Mouse (Mus musculus): Measurements from ENCODE around the gene Maats1. TPM values are rescaled to one million over a fixed set of nuclear protein-coding genes. Genes with fewer than 3 reads are reported as not detected.

The Maats1 gene
- polyA plus RNA-seq, 1 experiment from 2014 or later: 0.32 TPM

DNA sequence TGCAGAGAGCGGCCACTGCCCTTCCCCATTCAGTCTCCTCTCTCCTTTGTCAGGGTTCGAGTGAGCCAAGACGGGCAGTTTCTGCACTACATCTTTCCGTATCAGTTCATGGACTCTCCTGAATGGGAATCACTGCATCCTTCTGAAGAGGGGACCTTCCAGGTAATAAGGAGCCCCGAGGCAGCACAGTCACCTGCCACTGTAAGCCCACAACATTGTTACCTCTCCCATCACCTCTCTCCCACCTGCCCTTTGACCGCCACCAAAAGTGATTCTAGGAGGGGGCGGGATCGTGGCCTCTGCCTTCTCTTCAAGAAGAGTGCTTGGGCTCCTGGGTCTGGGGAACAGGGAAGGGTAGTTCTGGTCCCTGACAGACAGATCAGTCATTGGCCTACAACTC, 27.5 kb upstream of the Maats1 start:
- H3K36me3 ChIP-seq: no peaks in the 10 kb centered on the region
- H3K4me1 ChIP-seq: no peaks in the 10 kb centered on the region
- no peaks in the 10 kb centered on the region for H3K9me3 ChIP-seq
- 88% methylated on average over 8 of the region's 8 CpGs for WGBS
- H3K27me3 ChIP-seq: no peaks in the 10 kb centered on the region
- H3K4me3 ChIP-seq: no peak overlapping the region
- no peak overlapping the region for H3K27ac ChIP-seq
- ATAC-seq (ENCODE audit: insufficient number of reproducible peaks, insufficient read depth, low FRiP score, low TSS enrichment): no peak
- no peak overlapping the region for H3K9ac ChIP-seq
- H3K4me2 ChIP-seq (replicated peaks): no peak overlapping the region

DNA sequence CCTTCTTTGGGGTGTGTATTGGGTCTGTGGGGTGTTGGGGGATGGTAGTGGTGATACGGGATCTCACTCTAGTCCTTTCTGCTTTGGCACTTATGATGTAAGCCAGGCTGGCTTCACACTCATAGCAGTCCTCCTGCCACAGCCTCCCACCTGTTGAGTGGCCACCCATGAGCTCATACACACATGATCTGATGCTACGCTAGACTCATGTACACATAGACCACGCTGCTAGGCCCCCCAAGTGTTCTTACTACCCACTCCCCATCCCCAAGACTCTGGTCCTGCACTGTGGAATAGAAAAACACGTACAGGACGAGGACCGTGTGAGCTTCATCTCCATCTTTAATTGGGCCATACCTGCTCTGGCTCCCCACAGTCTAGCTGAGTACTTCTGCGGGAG, 27.1 kb upstream of the Maats1 start:
- Histone ChIP-seq H3K27me3 (no peaks in the 10 kb centered on the region), H3K9ac (no peak overlapping the region), H3K4me2 (replicated peaks) (no peak overlapping the region), H3K27ac (no peak overlapping the region), H3K36me3 (no peaks in the 10 kb centered on the region), H3K4me1 (no peaks in the 10 kb centered on the region), H3K9me3 (no peaks in the 10 kb centered on the region), H3K4me3 (no peak overlapping the region)
- 87% methylated on average over 7 of the region's 7 CpGs for WGBS
- ATAC-seq (ENCODE audit: insufficient number of reproducible peaks, insufficient read depth, low FRiP score, low TSS enrichment): no peak

- H3K27ac ChIP-seq: no peak overlapping the region
- H3K4me2 ChIP-seq (replicated peaks): no peak overlapping the region
- no peaks in the 10 kb centered on the region for H3K27me3 ChIP-seq
- no peaks in the 10 kb centered on the region for H3K9me3 ChIP-seq
- H3K9ac ChIP-seq: no peak overlapping the region
- 59% methylated on average over 10 of the region's 10 CpGs for WGBS
- no peaks in the 10 kb centered on the region for H3K4me1 ChIP-seq
- no peak overlapping the region for H3K4me3 ChIP-seq
- no peaks in the 10 kb centered on the region for H3K36me3 ChIP-seq
- no peak for ATAC-seq (ENCODE audit: insufficient number of reproducible peaks, insufficient read depth, low FRiP score, low TSS enrichment)
Measured at GRCm38 (mm10) chr16:38368336-38368735, 26.4 kb upstream of the Maats1 start.

- ATAC-seq (ENCODE audit: insufficient number of reproducible peaks, insufficient read depth, low FRiP score, low TSS enrichment): no peak
- no peaks in the 10 kb centered on the region for H3K27me3 ChIP-seq
- H3K4me2 ChIP-seq (replicated peaks): no peak overlapping the region
- H3K27ac ChIP-seq: no peak overlapping the region
- no peak overlapping the region for H3K4me3 ChIP-seq
- 87% methylated on average over 4 of the region's 4 CpGs for WGBS
- no peak overlapping the region for H3K9ac ChIP-seq
- H3K36me3 ChIP-seq: no peaks in the 10 kb centered on the region
- 0 out of 2 replicates have a peak, but pooled peaks cover 7% of the 10 kb centered on the region for H3K4me1 ChIP-seq
- H3K9me3 ChIP-seq: no peaks in the 10 kb centered on the region
Measured at GRCm38 (mm10) chr16:38366231-38366630, 24.3 kb upstream of the Maats1 start.

- WGBS: 90% methylated on average over 10 of the region's 10 CpGs
Measured at GRCm38 (mm10) chr16:38365390-38365789, 23.4 kb upstream of the Maats1 start.

DNA sequence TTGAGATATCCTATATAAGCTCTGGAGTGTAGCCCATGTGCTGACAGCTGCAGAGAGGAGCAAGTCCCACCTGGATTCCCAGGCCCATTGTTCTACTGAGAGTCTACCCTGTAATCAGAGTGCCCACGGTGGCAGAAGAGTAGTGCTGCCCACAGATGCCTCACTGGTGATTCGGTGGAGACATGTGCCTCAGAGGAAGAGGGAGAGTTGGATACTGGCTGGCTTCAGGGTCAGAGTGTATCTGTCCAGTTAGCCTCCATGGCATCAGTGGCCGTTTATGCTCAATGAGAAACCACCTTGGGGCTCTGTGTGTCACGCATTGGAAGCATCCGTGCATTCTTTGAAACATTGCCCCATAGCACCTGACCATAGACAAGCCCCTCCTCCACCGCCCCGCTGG, 21.7 kb upstream of the Maats1 start:
- 88% methylated on average over 7 of the region's 7 CpGs for WGBS
- no peak overlapping the region for H3K9ac ChIP-seq
- peaks cover 7% of the 10 kb centered on the region; the same call in 1 of the 2 replicates for H3K4me1 ChIP-seq
- H3K4me2 ChIP-seq (replicated peaks): no peak overlapping the region
- H3K36me3 ChIP-seq: no peaks in the 10 kb centered on the region
- no peak overlapping the region for H3K27ac ChIP-seq
- ATAC-seq (ENCODE audit: insufficient number of reproducible peaks, insufficient read depth, low FRiP score, low TSS enrichment): no peak
- H3K4me3 ChIP-seq: no peak overlapping the region
- no peaks in the 10 kb centered on the region for H3K9me3 ChIP-seq
- H3K27me3 ChIP-seq: no peaks in the 10 kb centered on the region

More at GRCm38 (mm10) chr16:38365390-38365789, 23.4 kb upstream of the Maats1 start:
- H3K4me2 ChIP-seq (replicated peaks): no peak overlapping the region
- H3K4me3 ChIP-seq: no peak overlapping the region
- ATAC-seq (ENCODE audit: insufficient number of reproducible peaks, insufficient read depth, low FRiP score, low TSS enrichment): no peak
- peaks cover 7% of the 10 kb centered on the region; the same call in 1 of the 2 replicates for H3K4me1 ChIP-seq
- H3K27ac ChIP-seq: no peak overlapping the region
- no peak overlapping the region for H3K9ac ChIP-seq
- H3K9me3 ChIP-seq: no peaks in the 10 kb centered on the region
- no peaks in the 10 kb centered on the region for H3K27me3 ChIP-seq
- no peaks in the 10 kb centered on the region for H3K36me3 ChIP-seq

- Histone ChIP-seq H3K27ac (no peak overlapping the region), H3K27me3 (no peaks in the 10 kb centered on the region), H3K9ac (no peak overlapping the region), H3K36me3 (no peaks in the 10 kb centered on the region), H3K4me1 (peaks cover 7% of the 10 kb centered on the region; the same call in 1 of the 2 replicates), H3K4me3 (no peak overlapping the region), H3K4me2 (replicated peaks) (no peak overlapping the region), H3K9me3 (no peaks in the 10 kb centered on the region)
- 81% methylated on average over 3 of the region's 3 CpGs for WGBS
- no peak for ATAC-seq (ENCODE audit: insufficient number of reproducible peaks, insufficient read depth, low FRiP score, low TSS enrichment)
Measured at GRCm38 (mm10) chr16:38363256-38363595, 21.3 kb upstream of the Maats1 start.

GRCm38 (mm10) chr16:38362493-38363255, 20.7 kb upstream of the Maats1 start:
- Histone ChIP-seq H3K27me3 (no peaks in the 10 kb centered on the region), H3K27ac (no peak overlapping the region), H3K9me3 (no peaks in the 10 kb centered on the region), H3K4me3 (no peak overlapping the region), H3K36me3 (no peaks in the 10 kb centered on the region), H3K4me1 (peaks cover 7% of the 10 kb centered on the region; the same call in 1 of the 2 replicates), H3K4me2 (replicated peaks) (no peak overlapping the region), H3K9ac (no peak overlapping the region)
- no peak for ATAC-seq (ENCODE audit: insufficient number of reproducible peaks, insufficient read depth, low FRiP score, low TSS enrichment)
- WGBS: 79% methylated on average over 20 of the region's 20 CpGs

- Histone ChIP-seq H3K27me3 (no peaks in the 10 kb centered on the region), H3K4me1 (peaks cover 7% of the 10 kb centered on the region; the same call in 1 of the 2 replicates), H3K4me2 (replicated peaks) (no peak within 1 kb of the TSS), H3K4me3 (no peak within 1 kb of the TSS), H3K9me3 (no peaks in the 10 kb centered on the region), H3K27ac (no peak within 1 kb of the TSS), H3K9ac (no peak within 1 kb of the TSS), H3K36me3 (no peaks in the 10 kb centered on the region)
- ATAC-seq (ENCODE audit: insufficient number of reproducible peaks, insufficient read depth, low FRiP score, low TSS enrichment): no peak
- 34% methylated on average over 10 of the region's 10 CpGs for WGBS
Measured at GRCm38 (mm10) chr16:38361933-38362332, 20.0 kb upstream of the Maats1 start, which contains the start of gene Popdc2. Popdc2 (plus strand) TSS chr16:38362209.

GRCm38 (mm10) chr16:38360317-38360716, 18.4 kb upstream of the Maats1 start:
- H3K9me3 ChIP-seq: no peaks in the 10 kb centered on the region
- no peak for ATAC-seq (ENCODE audit: insufficient number of reproducible peaks, insufficient read depth, low FRiP score, low TSS enrichment)
- no peaks in the 10 kb centered on the region for H3K27me3 ChIP-seq
- peaks cover 7% of the 10 kb centered on the region; the same call in 1 of the 2 replicates for H3K4me1 ChIP-seq
- H3K9ac ChIP-seq: no peak overlapping the region
- 17% methylated on average over 2 of the region's 2 CpGs for WGBS
- no peak overlapping the region for H3K4me3 ChIP-seq
- H3K36me3 ChIP-seq: no peaks in the 10 kb centered on the region
- no peak overlapping the region for H3K27ac ChIP-seq
- H3K4me2 ChIP-seq (replicated peaks): no peak overlapping the region

GRCm38 (mm10) chr16:38359857-38360256, 17.9 kb upstream of the Maats1 start:
- H3K27me3 ChIP-seq: no peaks in the 10 kb centered on the region
- no peaks in the 10 kb centered on the region for H3K9me3 ChIP-seq
- ATAC-seq (ENCODE audit: insufficient number of reproducible peaks, insufficient read depth, low FRiP score, low TSS enrichment): no peak
- no peaks in the 10 kb centered on the region for H3K36me3 ChIP-seq
- 69% methylated on average over 3 of the region's 3 CpGs for WGBS
- no peak overlapping the region for H3K27ac ChIP-seq
- peaks cover 7% of the 10 kb centered on the region; the same call in 1 of the 2 replicates for H3K4me1 ChIP-seq
- H3K9ac ChIP-seq: no peak overlapping the region
- H3K4me2 ChIP-seq (replicated peaks): no peak overlapping the region
- H3K4me3 ChIP-seq: no peak overlapping the region

DNA sequence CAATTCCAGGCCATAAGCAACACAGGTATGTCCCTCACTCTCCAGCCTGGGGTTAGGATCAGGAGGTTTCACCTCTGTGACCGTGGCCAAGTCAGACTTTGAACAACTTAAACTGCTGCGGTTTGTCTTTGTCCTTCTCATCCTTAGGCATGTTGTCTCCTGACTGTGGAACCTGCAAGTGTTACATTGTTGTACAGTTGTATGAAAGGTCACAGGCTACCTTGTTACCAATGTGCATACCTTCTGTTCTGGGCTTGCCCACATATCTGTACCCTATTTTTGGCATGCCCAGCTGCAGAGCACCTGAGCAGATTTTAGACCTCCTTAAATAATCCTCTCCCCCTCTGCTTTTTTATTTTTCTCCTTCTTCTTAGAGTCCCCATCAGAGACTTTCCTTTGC, 17.3 kb upstream of the Maats1 start:
- H3K4me3 ChIP-seq: no peak overlapping the region
- H3K4me2 ChIP-seq (replicated peaks): no peak overlapping the region
- 90% methylated on average over 2 of the region's 2 CpGs for WGBS
- no peak overlapping the region for H3K9ac ChIP-seq
- no peak for ATAC-seq (ENCODE audit: insufficient number of reproducible peaks, insufficient read depth, low FRiP score, low TSS enrichment)
- no peaks in the 10 kb centered on the region for H3K9me3 ChIP-seq
- H3K27ac ChIP-seq: no peak overlapping the region
- peaks cover 7% of the 10 kb centered on the region; the same call in 1 of the 2 replicates for H3K4me1 ChIP-seq
- no peaks in the 10 kb centered on the region for H3K36me3 ChIP-seq
- no peaks in the 10 kb centered on the region for H3K27me3 ChIP-seq
